Mouse (Mus musculus) spleen, adult 2 months (tissue): ENCODE measurements at regions not wholly inside any gene's neighbourhood (a gene's known extent, or its start where the extent isn't known, plus 50 kb on each side); places are given as distances from the start of the nearest gene placed in this dataset.

Source experiments
- DNase-seq, 2 experiments: peaks; one replicate each; pipeline versions ENCODE4 v3.0.0 to v3.0.0-alpha.2; 2012 to 2021; ENCODE audit warnings: low spot score in 2 of 2, low read depth in 1 of 2
- H3K27ac ChIP-seq: fragments of 200-500 bp; 2 replicates; pipeline ENCODE4 v1.5.1; 2012; ENCODE audit warnings: low read length, inconsistent platforms; ENCODE audit not compliant: insufficient read depth
- H3K27me3 ChIP-seq: fragments of 200-500 bp; 2 replicates; pipeline ENCODE4 v1.6.1; 2012; ENCODE audit warnings: mild to moderate bottlenecking, moderate library complexity, low read length, inconsistent platforms; ENCODE audit not compliant: control insufficient read depth, insufficient read depth
- H3K36me3 ChIP-seq: fragments of 200-500 bp; 2 replicates; pipeline ENCODE4 v1.6.1; 2012; ENCODE audit warnings: mild to moderate bottlenecking, low read length, inconsistent platforms; ENCODE audit not compliant: control insufficient read depth, insufficient read depth
- H3K4me1 ChIP-seq: fragments of 200-500 bp; 2 replicates; pipeline ENCODE4 v1.6.1; 2011; ENCODE audit warnings: inconsistent platforms; ENCODE audit not compliant: control insufficient read depth, insufficient read depth, insufficient read length
- H3K4me3 ChIP-seq: fragments of 200-500 bp; 2 replicates; pipeline ENCODE4 v1.5.1; 2011; ENCODE audit warnings: mild to moderate bottlenecking, inconsistent platforms; ENCODE audit not compliant: insufficient read depth, insufficient read length; ENCODE audit errors: extremely low read depth
- CTCF ChIP-seq: fragments of 200-500 bp; IDR thresholded peaks from 2 replicates; pipeline ENCODE4 v1.5.1; 2011; ENCODE audit warnings: mild to moderate bottlenecking, inconsistent platforms; ENCODE audit not compliant: insufficient read depth, insufficient read length, insufficient replicate concordance; ENCODE audit errors: extremely low read depth
- POLR2A ChIP-seq: fragments of 200-500 bp; IDR thresholded peaks from 2 replicates; pipeline ENCODE4 v1.6.1; 2011; ENCODE audit warnings: low read depth, low read length, inconsistent platforms
- WGBS: fragments of 180-500 bp; shearing (Covaris S2); methylation state at CpG from one replicate; pipeline ENCODE4 v1.1.7; 2018; 5-methylcytosine and 5-hydroxymethylcytosine counted together

- no peaks in the 10 kb centered on the region for H3K36me3 ChIP-seq
- H3K4me1 ChIP-seq, result no peaks in the 10 kb centered on the region
- DNase-seq, result no peak
- TF ChIP-seq CTCF (no peak), POLR2A (no peak)
- H3K27ac ChIP-seq, result no peak overlapping the region
- 92% methylated on average over 11 of the region's 11 CpGs for WGBS
- no peak overlapping the region for H3K4me3 ChIP-seq
- no peaks in the 10 kb centered on the region for H3K27me3 ChIP-seq
These were observed 78.9 kb upstream of the Hes1 start for GRCm38 (mm10) chr16:29985126-29985931.

- peaks cover 7% of the 10 kb centered on the region; the same call in 1 of the 2 replicates for H3K4me1 ChIP-seq
- DNase-seq, result no peak
- H3K27ac ChIP-seq, result no peak overlapping the region
- no peak for TF ChIP-seq POLR2A
- H3K27me3 ChIP-seq, result no peaks in the 10 kb centered on the region
- H3K36me3 ChIP-seq, result no peaks in the 10 kb centered on the region
- WGBS, result 94% methylated on average over 4 of the region's 4 CpGs
- H3K4me3 ChIP-seq, result no peak overlapping the region
These were observed 76.6 kb upstream of the Hes1 start for GRCm38 (mm10) chr16:29987595-29987994.

- no peak for DNase-seq
- Histone ChIP-seq H3K4me3 (no peak overlapping the region), H3K27me3 (no peaks in the 10 kb centered on the region), H3K27ac (no peak overlapping the region), H3K36me3 (no peaks in the 10 kb centered on the region), H3K4me1 (peaks cover 7% of the 10 kb centered on the region; the same call in 1 of the 2 replicates)
- 94% methylated on average over 6 of the region's 6 CpGs for WGBS
- TF ChIP-seq POLR2A (no peak), CTCF (no peak)
These were observed 76.2 kb upstream of the Hes1 start for GRCm38 (mm10) chr16:29987999-29988398.

GRCm38 (mm10) chr16:29989308-29989707, 74.9 kb upstream of the Hes1 start:
- DNase-seq, result no peak
- H3K4me1 ChIP-seq, result peaks cover 7% of the 10 kb centered on the region; the same call in 1 of the 2 replicates
- H3K4me3 ChIP-seq, result no peak overlapping the region
- TF ChIP-seq POLR2A, result no peak
- no peak for TF ChIP-seq CTCF
- WGBS, result 74% methylated on average over 1 of the region's 1 CpGs
- H3K27me3 ChIP-seq, result no peaks in the 10 kb centered on the region
- no peaks in the 10 kb centered on the region for H3K36me3 ChIP-seq
- no peak overlapping the region for H3K27ac ChIP-seq

GRCm38 (mm10) chr16:29990393-29990792, 73.8 kb upstream of the Hes1 start:
- TF ChIP-seq POLR2A, result no peak
- no peak for TF ChIP-seq CTCF
- no peak overlapping the region for H3K4me3 ChIP-seq
- H3K36me3 ChIP-seq, result no peaks in the 10 kb centered on the region
- peaks cover 7% of the 10 kb centered on the region; the same call in 1 of the 2 replicates for H3K4me1 ChIP-seq
- 65% methylated on average over 3 of the region's 3 CpGs for WGBS
- H3K27ac ChIP-seq, result no peak overlapping the region
- H3K27me3 ChIP-seq, result no peaks in the 10 kb centered on the region
- DNase-seq, result no peak

- no peaks in the 10 kb centered on the region for H3K27me3 ChIP-seq
- no peak overlapping the region for H3K4me3 ChIP-seq
- peaks cover 7% of the 10 kb centered on the region; the same call in 1 of the 2 replicates for H3K4me1 ChIP-seq
- H3K36me3 ChIP-seq, result no peaks in the 10 kb centered on the region
- no peak overlapping the region for H3K27ac ChIP-seq
- WGBS, result 67% methylated on average over 9 of the region's 9 CpGs
- TF ChIP-seq POLR2A, result no peak
- no peak for DNase-seq
These were observed 73.2 kb upstream of the Hes1 start for GRCm38 (mm10) chr16:29990795-29991587.

GRCm38 (mm10) chr16:29991876-29992380, 72.3 kb upstream of the Hes1 start:
- H3K4me1 ChIP-seq, result peaks cover 7% of the 10 kb centered on the region; the same call in 1 of the 2 replicates
- no peak for DNase-seq
- no peaks in the 10 kb centered on the region for H3K36me3 ChIP-seq
- 92% methylated on average over 8 of the region's 8 CpGs for WGBS
- no peak overlapping the region for H3K4me3 ChIP-seq
- TF ChIP-seq CTCF, result no peak
- TF ChIP-seq POLR2A, result no peak
- no peak overlapping the region for H3K27ac ChIP-seq
- no peaks in the 10 kb centered on the region for H3K27me3 ChIP-seq
